Mouse (Mus musculus): ENCODE measurements around the gene Il4i1.

Gene Il4i1

GRCm38 (mm10) chr7:44850146-44850545 lies 34.0 kb downstream of the Il4i1 start:
- peak; percentile 92 for DNase-seq

- no peak for DNase-seq
Measured at GRCm38 (mm10) chr7:44850789-44851624, 34.8 kb downstream of the Il4i1 start.

GRCm38 (mm10) chr7:44851625-44852234 lies 35.5 kb downstream of the Il4i1 start:
- no peak for DNase-seq

- DNase-seq = no peak
Measured at GRCm38 (mm10) chr7:44852259-44853027, 36.3 kb downstream of the Il4i1 start.

GRCm38 (mm10) chr7:44853065-44853464 lies 36.9 kb downstream of the Il4i1 start:
- DNase-seq = no peak

- DNase-seq = peak; percentile 54
Measured at GRCm38 (mm10) chr7:44853596-44854355, 37.6 kb downstream of the Il4i1 start.

- DNase-seq = peak; percentile 93
Measured at GRCm38 (mm10) chr7:44854356-44855031, 38.3 kb downstream of the Il4i1 start.

- DNase-seq = peak; percentile 46
Measured at GRCm38 (mm10) chr7:44855036-44855435, 38.8 kb downstream of the Il4i1 start.

- DNase-seq = no peak
Measured at GRCm38 (mm10) chr7:44856265-44856916, 40.2 kb downstream of the Il4i1 start.

GRCm38 (mm10) chr7:44857042-44857552 lies 40.9 kb downstream of the Il4i1 start, which contains the start of gene Pnkp:
Gene Pnkp, plus strand, starts transcription at chr7:44857139.
- peak; percentile 89 for DNase-seq

- peak; percentile 60 for DNase-seq
Measured at GRCm38 (mm10) chr7:44857905-44858304, 41.7 kb downstream of the Il4i1 start.

GRCm38 (mm10) chr7:44859896-44860295 lies 43.7 kb downstream of the Il4i1 start:
- DNase-seq = no peak

- peak; percentile 88 for DNase-seq
Measured at GRCm38 (mm10) chr7:44860576-44861428, 44.6 kb downstream of the Il4i1 start.

- DNase-seq = no peak
Measured at GRCm38 (mm10) chr7:44861429-44861816, 45.2 kb downstream of the Il4i1 start.

GRCm38 (mm10) chr7:44862434-44862833 lies 46.2 kb downstream of the Il4i1 start:
- DNase-seq = no peak

- no peak for DNase-seq
Measured at GRCm38 (mm10) chr7:44863210-44863609, 47.0 kb downstream of the Il4i1 start.

- DNase-seq = no peak
Measured at GRCm38 (mm10) chr7:44863982-44864494, 47.9 kb downstream of the Il4i1 start.

- peak; percentile 52 for DNase-seq
Measured at GRCm38 (mm10) chr7:44864595-44865542, 48.7 kb downstream of the Il4i1 start.
